Mouse (Mus musculus): ENCODE measurements around the gene Wdhd1. TPM values are rescaled to one million over a fixed set of nuclear protein-coding genes. Genes with fewer than 3 reads are reported as not detected.

Gene Wdhd1
- total and polyA plus RNA-seq, 3 experiments = 51.6 to 91.5 TPM; not detected in 1

GRCm38 (mm10) chr14:47265829-47266228 is 10.8 kb downstream of the Wdhd1 start:
- Histone ChIP-seq H3K9me3 (replicated peaks; ENCODE audit: insufficient read depth, low read length) (no peaks in the 10 kb centered on the region), H3K36me3 (ENCODE audit: control insufficient read depth in 1 of 2, insufficient read depth in 2 of 2, low read length in 2 of 2) (peaks cover 2 to 52% of the 10 kb centered on the region in 2 experiments; a peak in 3 of 4 replicates), H3K9ac (ENCODE audit: control insufficient read depth, low read depth, low read length, poor library complexity, severe bottlenecking) (no peak overlapping the region), H3K4me3 (ENCODE audit: control insufficient read depth in 1 of 2, insufficient read depth in 1 of 2, low read depth in 2 of 2, low read length in 2 of 2) (no peak overlapping the region), H3K4me1 (ENCODE audit: control insufficient read depth in 1 of 2, insufficient read depth in 2 of 2, low read length in 2 of 2) (no peaks in the 10 kb centered on the region), H3K79me2 (ENCODE audit: control insufficient read depth, insufficient read depth, low read length, poor library complexity) (no peaks in the 10 kb centered on the region; the same call in 1 of the 2 replicates), H3K27ac (ENCODE audit: control insufficient read depth, low read depth, low read length) (no peak overlapping the region), H3K27me3 (ENCODE audit: control insufficient read depth in 1 of 2, insufficient read depth in 2 of 2, low read length in 2 of 2) (no peaks in the 10 kb centered on the region)
- DNase-seq (ENCODE audit: low read depth, low spot score) = no peak
- TF ChIP-seq MXI1 (IDR thresholded peaks at IDR 0.05; ENCODE audit: low read depth, low read length) (no peak), RAD21 (IDR thresholded peaks at IDR 0.05; ENCODE audit: low read depth, low read length) (no peak), NRF1 (IDR thresholded peaks at IDR 0.05; ENCODE audit: insufficient read depth, low read depth, low read length, poor library complexity, severe bottlenecking) (no peak), USF2 (IDR thresholded peaks at IDR 0.05; ENCODE audit: borderline replicate concordance in 1 of 2, insufficient read depth in 1 of 2, low read depth in 1 of 2, low read length in 2 of 2) (no peak)

GRCm38 (mm10) chr14:47264866-47265265 is 11.8 kb downstream of the Wdhd1 start:
- H3K4me3 ChIP-seq (ENCODE audit: control insufficient read depth in 1 of 2, insufficient read depth in 1 of 2, low read depth in 2 of 2, low read length in 2 of 2) = no peak overlapping the region
- H3K27me3 ChIP-seq (ENCODE audit: control insufficient read depth in 1 of 2, insufficient read depth in 2 of 2, low read length in 2 of 2) = no peaks in the 10 kb centered on the region
- peaks cover 2 to 52% of the 10 kb centered on the region in 2 experiments; a peak in 3 of 4 replicates for H3K36me3 ChIP-seq (ENCODE audit: control insufficient read depth in 1 of 2, insufficient read depth in 2 of 2, low read length in 2 of 2)
- no peaks in the 10 kb centered on the region for H3K4me1 ChIP-seq (ENCODE audit: control insufficient read depth in 1 of 2, insufficient read depth in 2 of 2, low read length in 2 of 2)
- no peak for DNase-seq (ENCODE audit: low read depth, low spot score)
- no peak overlapping the region for H3K27ac ChIP-seq (ENCODE audit: control insufficient read depth, low read depth, low read length)
- H3K79me2 ChIP-seq (ENCODE audit: control insufficient read depth, insufficient read depth, low read length, poor library complexity) = no peaks in the 10 kb centered on the region; the same call in 1 of the 2 replicates
- TF ChIP-seq E2F4 (IDR thresholded peaks at IDR 0.05; ENCODE audit: borderline replicate concordance, low read depth, low read length) = no peak
- no peak for TF ChIP-seq RAD21 (IDR thresholded peaks at IDR 0.05; ENCODE audit: low read depth, low read length)
- no peak for TF ChIP-seq MAX (IDR thresholded peaks at IDR 0.05; ENCODE audit: low read length)
- TF ChIP-seq GATA1 (IDR thresholded peaks at IDR 0.05; ENCODE audit: low read depth, low read length) = no peak
- TF ChIP-seq TBP (IDR thresholded peaks at IDR 0.05; ENCODE audit: low read depth, low read length) = no peak
- no peak for TF ChIP-seq SMC3 (IDR thresholded peaks at IDR 0.05; ENCODE audit: low read depth, low read length)
- TF ChIP-seq EP300 (IDR thresholded peaks at IDR 0.05; ENCODE audit: low read depth in 1 of 2, low read length in 2 of 2) = no peak
- TF ChIP-seq MAFK (IDR thresholded peaks at IDR 0.05; ENCODE audit: borderline replicate concordance, low read depth, low read length) = no peak
- TF ChIP-seq NRF1 (IDR thresholded peaks at IDR 0.05; ENCODE audit: insufficient read depth, low read depth, low read length, poor library complexity, severe bottlenecking) = no peak
- TF ChIP-seq NELFE (IDR thresholded peaks at IDR 0.05; ENCODE audit: low read depth, low read length) = no peak
- TF ChIP-seq POLR2AphosphoS2 (IDR thresholded peaks at IDR 0.05; ENCODE audit: low read length) = no peak
- TF ChIP-seq CHD1 (IDR thresholded peaks at IDR 0.05; ENCODE audit: low read depth, low read length) = no peak
- no peak for TF ChIP-seq CTCF (IDR thresholded peaks at IDR 0.05 in 2 of 3, conservative IDR thresholded peaks at IDR 0.05 in 1 of 3; ENCODE audit: control insufficient read depth in 1 of 3, insufficient read depth in 1 of 3, low read depth in 2 of 3, low read length in 3 of 3, poor library complexity in 1 of 3, severe bottlenecking in 1 of 3)
- TF ChIP-seq GABPA (IDR thresholded peaks at IDR 0.05; ENCODE audit: low read depth, low read length) = no peak
- TF ChIP-seq TAL1 (IDR thresholded peaks at IDR 0.05; ENCODE audit: low read length) = no peak
- TF ChIP-seq RCOR1 (IDR thresholded peaks at IDR 0.05; ENCODE audit: low read depth, low read length) = no peak
- TF ChIP-seq HCFC1 (IDR thresholded peaks at IDR 0.05; ENCODE audit: low read depth, low read length) = no peak
- no peak for TF ChIP-seq ZC3H11A (IDR thresholded peaks at IDR 0.05; ENCODE audit: low read depth, low read length)
- H3K9me3 ChIP-seq (replicated peaks; ENCODE audit: insufficient read depth, low read length) = no peaks in the 10 kb centered on the region
- no peak overlapping the region for H3K9ac ChIP-seq (ENCODE audit: control insufficient read depth, low read depth, low read length, poor library complexity, severe bottlenecking)
